Mouse (Mus musculus) spleen, adult 18-20 months (tissue): ENCODE data around the gene Ndufb3.
"Not testable (repeated sequence)": the region's sequence is repeated elsewhere in the genome, so short reads cannot be mapped to it uniquely, and the experiment has no call there.

Experiments
- DNase-seq, 2 experiments: peaks; one replicate each; pipeline ENCODE4 v3.0.0; 2022; ENCODE audit warnings: mixed read lengths in 2 of 2

The Ndufb3 gene

DNA sequence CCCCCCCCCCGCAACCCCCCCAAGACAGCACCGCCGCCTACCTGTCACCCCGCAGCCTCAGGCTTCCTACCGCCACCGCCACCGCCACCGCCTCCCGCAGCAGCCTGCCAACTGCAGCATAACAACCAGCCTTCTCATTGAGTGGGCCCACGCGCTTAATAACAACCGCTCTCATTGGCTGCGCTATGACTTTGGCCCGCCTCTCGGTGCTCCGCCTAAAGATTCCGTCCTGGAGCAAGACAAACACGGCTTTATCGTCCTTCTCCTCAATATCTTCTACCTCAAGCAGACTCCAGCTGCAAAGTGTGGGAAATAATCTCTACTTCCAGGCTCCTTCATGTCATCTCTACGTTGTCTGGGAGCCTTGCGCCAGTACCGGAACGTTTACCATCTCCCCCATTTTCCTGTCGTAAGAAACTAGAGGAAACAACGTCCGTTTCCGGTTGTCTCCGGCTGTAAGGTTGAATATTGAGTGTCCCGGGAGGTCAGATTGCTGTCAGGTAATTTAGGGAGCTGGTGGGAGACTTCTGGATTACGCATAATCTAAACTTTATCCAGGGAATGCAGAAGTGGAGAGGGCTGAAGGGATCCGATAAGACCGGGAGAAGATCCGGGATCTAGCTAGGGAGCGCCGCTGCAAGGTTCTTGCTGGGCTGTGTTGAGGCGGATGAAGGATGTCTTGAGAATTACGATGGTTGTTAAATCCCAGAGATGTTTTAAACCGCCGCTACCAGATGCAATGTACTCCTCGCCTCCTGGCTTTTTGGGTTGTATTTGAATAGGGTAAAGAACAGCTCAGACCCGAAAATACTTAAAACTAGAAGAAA is at the start of gene Ndufb3, which contains the start of gene Fam126b:
Gene Ndufb3, plus strand, starts transcription at position 214 of the 827 bp plus-strand sequence.
Gene Fam126b, minus strand, starts transcription at position 153 of the 827 bp plus-strand sequence.
- DNase-seq: peak; percentile 72 to 80

- DNase-seq: no peak
Measured at GRCm38 (mm10) chr1:58541386-58541785, 44.8 kb upstream of the Ndufb3 start.

GRCm38 (mm10) chr1:58560370-58560769 is 25.8 kb upstream of the Ndufb3 start:
- not testable (repeated sequence) for DNase-seq

GRCm38 (mm10) chr1:58562455-58562854 is 23.7 kb upstream of the Ndufb3 start:
- DNase-seq: peak; percentile 8 to 62

DNA sequence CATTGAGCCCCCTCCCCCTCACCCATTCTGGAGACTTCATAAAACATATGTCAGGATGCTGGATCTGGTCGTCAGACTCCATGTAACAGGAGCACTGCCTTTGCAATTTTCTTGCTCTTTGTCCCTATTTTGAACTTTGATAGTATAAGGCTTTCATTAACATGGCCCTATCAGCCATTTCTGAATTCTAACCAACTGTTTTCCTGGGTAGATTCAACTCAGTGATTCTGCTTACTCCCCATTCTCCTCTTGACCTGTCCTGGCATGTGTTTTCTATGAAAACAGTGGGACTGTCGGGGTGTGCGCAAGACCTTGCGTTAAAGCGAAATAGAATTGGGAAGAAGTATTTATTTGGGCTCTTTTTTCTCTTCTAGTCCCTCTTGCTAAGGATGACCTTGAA is 21.2 kb upstream of the Ndufb3 start:
- no peak for DNase-seq

DNA sequence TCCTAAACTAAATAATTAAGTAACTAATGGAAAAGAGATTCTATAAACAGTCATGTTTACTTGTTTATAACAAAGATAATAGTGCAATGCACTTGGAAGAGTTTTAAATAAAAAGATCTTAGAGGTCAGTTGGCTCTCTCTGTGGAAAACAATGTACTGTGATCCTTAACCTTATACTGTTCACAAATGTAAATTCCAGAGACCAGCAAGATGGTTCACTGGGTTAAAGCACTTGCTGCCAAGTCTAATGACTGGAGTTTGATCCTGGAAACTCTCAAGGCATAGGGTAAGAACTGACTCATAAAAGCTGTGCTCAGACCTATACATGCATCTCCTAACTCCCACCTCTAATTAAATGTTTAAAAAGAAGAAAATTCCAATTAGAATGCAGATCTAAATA is 19.6 kb upstream of the Ndufb3 start:
- no peak for DNase-seq

- no peak for DNase-seq
Measured at GRCm38 (mm10) chr1:58568456-58569130, 17.6 kb upstream of the Ndufb3 start.

DNA sequence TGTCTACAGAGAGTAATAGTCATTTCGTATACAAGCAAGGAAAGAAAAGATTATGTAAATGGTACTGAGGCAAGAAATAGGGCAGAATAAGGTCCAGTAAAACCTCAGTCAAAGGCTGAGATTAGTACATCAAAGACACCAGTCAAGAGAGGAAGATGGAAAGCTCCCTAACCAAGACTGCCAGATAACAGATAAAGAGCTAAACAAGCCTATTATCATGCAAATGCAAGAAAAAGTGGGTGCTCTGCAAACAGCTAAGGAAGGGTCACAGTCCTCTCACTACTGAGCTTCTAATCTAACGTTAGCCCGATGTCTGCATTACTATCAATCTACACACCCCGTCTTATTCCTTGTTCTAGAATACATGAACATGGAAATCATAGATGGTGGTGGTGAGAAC is 15.7 kb upstream of the Ndufb3 start:
- no peak for DNase-seq

- DNase-seq: peak; percentile 5 to 20
Measured at GRCm38 (mm10) chr1:58579179-58579578, 7.0 kb upstream of the Ndufb3 start.

DNA sequence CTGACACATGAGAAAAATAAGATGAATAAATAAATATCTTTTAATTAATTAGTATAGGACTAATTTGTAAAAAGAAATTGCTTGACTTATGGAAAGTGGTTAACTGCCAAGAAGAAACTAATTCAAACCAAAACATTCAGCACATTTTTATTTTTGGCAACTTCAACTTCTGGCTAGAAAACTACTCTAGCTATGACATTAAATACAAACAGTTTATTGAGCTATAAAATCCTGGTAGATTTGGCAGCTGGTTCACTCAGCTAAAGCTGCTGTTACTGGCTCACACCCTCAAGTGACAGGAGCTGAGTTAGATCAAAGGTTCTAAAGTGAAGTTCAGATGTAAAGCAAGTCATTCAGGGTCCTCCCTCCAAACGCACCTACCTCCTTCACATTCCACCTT is 3.6 kb upstream of the Ndufb3 start:
- no peak for DNase-seq

- DNase-seq: no peak
Measured at GRCm38 (mm10) chr1:58584271-58584670, 1.9 kb upstream of the Ndufb3 start.

DNA sequence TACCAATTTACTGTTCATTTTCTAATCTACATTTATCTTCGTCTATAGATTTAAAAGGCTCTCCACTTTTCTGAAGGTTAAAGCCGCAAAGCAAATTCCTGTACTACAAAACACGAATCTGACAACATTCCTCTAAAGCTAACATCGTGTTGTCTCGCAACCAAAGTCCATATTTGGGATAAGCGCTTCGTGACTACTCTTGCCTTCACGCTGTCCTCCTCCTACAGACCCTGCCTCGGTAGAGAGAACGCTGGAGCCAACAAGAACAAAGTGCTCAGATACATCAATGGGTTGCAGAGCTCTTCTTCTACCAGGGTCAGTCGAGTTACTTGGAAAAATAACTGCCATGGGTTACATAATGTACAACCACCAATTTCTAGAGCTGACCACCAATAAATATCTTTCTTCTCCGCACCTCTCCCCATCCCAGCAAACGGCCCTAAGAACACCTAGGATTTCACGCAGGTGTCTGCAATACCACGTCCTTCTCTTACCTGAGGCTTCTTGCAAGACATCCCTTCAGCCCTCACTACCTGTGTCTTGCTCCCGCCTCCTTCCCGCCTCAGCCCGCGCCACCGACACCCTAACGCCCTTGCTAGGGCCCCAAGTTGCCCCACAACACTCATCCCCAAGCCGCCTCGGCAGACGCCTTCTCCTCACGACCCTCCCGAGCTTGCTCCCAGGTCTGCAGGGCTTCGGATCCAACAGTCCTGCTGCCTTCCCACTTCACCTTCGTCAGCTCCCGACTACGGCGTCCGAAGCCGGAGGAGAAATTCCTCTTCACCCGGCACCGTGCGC is 612 bp upstream of the Ndufb3 start:
- peak; percentile 28 to 29 for DNase-seq

GRCm38 (mm10) chr1:58587491-58587890 is 1.3 kb downstream of the Ndufb3 start:
- DNase-seq: no peak

- no peak for DNase-seq
Measured at GRCm38 (mm10) chr1:58602681-58603080, 16.5 kb downstream of the Ndufb3 start.

DNA sequence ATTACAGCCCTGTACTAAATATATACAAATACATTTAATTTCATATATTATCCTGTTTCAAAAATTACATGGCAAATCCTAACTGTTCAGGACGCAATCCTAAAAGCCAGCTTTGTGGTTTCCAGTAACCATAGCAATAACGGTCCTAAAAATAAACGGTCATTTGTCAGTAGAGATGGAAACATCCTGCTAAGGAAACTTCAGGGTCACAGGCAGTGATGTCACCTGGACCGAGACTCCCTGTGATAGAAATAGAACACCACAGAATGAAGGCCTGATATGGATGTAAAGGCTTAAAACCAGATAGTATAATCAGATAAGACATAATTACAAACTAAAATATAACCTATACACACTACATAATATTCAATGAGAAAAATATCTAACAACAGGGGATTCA is 17.6 kb downstream of the Ndufb3 start:
- no peak for DNase-seq

- not testable (repeated sequence) for DNase-seq
Measured at GRCm38 (mm10) chr1:58609591-58609990, 23.4 kb downstream of the Ndufb3 start.

DNA sequence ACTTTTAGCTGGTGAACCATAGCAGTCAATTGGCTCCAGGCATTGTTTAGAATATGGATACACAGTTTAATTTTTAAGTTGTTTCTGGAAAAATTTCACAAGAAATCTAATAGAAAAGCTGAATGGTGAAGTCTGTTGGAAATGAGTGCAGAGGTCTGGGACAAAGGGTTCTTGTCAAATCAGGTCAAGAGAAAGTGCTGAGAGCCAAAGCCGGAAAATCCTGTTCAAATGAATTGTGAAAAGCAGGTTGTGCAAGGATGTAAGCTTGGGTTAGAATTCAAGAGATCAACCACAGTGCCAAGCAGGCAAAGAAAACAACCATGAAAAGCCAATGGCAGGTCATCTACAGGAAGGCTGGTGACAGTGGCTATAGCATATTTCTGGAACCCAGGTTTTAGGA is 24.0 kb downstream of the Ndufb3 start:
- DNase-seq: no peak

DNA sequence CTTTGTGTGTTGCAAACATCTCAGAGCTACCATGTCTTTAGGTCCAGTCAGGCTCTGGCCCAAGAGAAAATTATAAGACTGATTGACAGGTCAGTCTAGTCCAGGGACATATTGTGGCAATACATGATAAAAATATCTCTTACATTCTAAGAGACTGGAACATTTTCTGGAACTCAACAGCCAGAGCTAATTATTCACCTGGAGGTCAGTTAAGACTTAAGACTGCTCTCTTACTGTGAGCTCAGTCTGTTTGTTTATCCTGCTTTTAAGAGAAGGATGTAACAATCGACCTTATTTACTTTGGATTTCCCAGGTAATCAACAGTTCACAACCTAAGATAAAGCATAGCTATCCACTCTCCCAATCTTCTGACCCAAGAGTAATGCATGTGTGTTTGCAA is 24.4 kb downstream of the Ndufb3 start:
- no peak for DNase-seq

DNA sequence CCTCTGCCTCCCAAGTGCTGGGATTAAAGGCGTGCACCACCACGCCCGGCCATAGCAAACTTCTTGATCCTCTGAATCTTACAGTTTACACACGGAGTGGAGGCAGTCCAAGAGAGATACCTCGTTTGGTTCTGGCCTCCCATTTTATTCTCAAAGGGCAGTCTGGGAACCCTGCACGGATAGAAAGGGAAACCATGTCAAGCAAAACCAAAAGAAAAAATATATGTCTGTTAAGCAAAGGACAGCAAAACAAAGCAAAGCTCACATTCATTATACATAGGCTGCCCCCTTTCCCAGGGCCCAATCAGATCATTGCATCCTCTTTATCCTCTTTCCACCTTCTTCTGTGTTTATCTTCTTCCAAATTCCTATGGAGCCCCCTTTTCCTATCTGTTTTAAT is 27.6 kb downstream of the Ndufb3 start:
- DNase-seq: no peak

DNA sequence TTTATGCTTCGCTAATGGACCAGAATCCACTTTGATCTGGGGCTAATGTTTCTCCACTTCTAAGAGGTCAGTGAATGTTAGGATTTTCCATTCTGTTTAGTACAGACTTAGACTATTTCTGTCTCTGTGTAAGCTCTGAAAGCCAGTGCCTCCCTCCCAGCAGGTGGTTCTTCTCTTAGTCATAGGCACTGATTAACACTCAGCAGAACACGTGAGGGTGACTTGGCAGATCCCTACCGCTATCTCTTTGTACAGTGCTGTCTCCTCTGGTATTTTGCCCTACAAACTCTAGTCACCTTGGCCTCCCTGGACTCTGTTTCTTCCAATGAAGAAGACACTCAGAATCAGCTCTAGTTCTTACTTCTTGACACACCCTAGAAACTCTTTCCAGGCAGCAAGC is 28.2 kb downstream of the Ndufb3 start:
- DNase-seq: no peak

GRCm38 (mm10) chr1:58615146-58615545 is 29.0 kb downstream of the Ndufb3 start:
- DNase-seq: no peak

- no peak for DNase-seq
Measured at GRCm38 (mm10) chr1:58616176-58616575, 30.0 kb downstream of the Ndufb3 start.

DNA sequence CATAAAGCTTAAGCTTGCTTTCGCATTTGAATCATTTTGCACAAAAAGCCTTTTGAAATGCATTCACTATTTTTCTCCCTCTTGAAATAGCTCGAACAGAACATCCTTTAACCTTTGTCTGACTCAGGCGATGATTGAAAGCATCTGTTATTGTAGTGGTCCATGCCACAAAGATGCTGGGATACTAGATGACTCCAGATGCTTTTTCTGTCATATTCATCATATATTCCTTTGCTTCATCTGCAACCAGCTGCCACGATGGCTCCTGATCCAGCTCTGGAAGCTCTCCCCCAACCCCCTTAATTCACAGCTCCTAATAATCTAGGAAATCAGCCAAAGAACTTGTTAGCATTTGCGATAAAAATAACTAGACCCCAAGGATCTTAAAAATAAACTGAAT is 30.9 kb downstream of the Ndufb3 start:
- no peak for DNase-seq
